Mouse (Mus musculus) forebrain, postnatal 0 days (tissue): ENCODE measurements around the gene Rftn1. TPM values are rescaled to one million over a fixed set of nuclear protein-coding genes. Genes with fewer than 3 reads are reported as not detected.

Experiments
- ATAC-seq: fragments of 200-750 bp; cut with Nextera tagmentation; 2 replicates; pipeline ENCODE4 v1.8.0; 2017; ENCODE audit warnings: mild to moderate bottlenecking, moderate library complexity
- DNase-seq: peaks from one replicate; pipeline ENCODE4 v3.0.0-alpha.2; 2015
- H3K27ac ChIP-seq: fragments of 300-500 bp; sonication (generic); 2 replicates; pipeline ENCODE4 v1.5.1; 2014; ENCODE audit warnings: low read depth, mild to moderate bottlenecking, antibody characterized with exemption, low read length, moderate library complexity, mixed read lengths
- H3K27me3 ChIP-seq: fragments of 300-500 bp; sonication (generic); 2 replicates; pipeline ENCODE4 v1.6.1; 2014; ENCODE audit warnings: mild to moderate bottlenecking, low read length, mixed read lengths; ENCODE audit not compliant: insufficient read depth
- H3K36me3 ChIP-seq: fragments of 300-500 bp; sonication (generic); 2 replicates; pipeline ENCODE4 v1.6.1; 2014; ENCODE audit warnings: mild to moderate bottlenecking, moderate library complexity; ENCODE audit not compliant: insufficient read depth
- H3K4me1 ChIP-seq: fragments of 300-500 bp; sonication (generic); 2 replicates; pipeline ENCODE4 v1.6.1; 2014; ENCODE audit warnings: antibody characterized with exemption; ENCODE audit not compliant: insufficient read depth
- H3K4me2 ChIP-seq: fragments of 300-500 bp; sonication (generic); 2 replicates; pipeline ENCODE4 v1.6.1; 2014; ENCODE audit warnings: low read depth, mild to moderate bottlenecking, moderate library complexity
- H3K4me3 ChIP-seq: fragments of 300-500 bp; sonication (generic); 2 replicates; pipeline ENCODE4 v1.5.1; 2014; ENCODE audit warnings: low read depth, low read length, mixed read lengths
- H3K9ac ChIP-seq: fragments of 300-500 bp; sonication (generic); 2 replicates; pipeline ENCODE4 v1.6.1; 2014; ENCODE audit warnings: mild to moderate bottlenecking
- H3K9me3 ChIP-seq: fragments of 300-500 bp; sonication (generic); 2 replicates; pipeline ENCODE4 v1.6.1; 2016; ENCODE audit warnings: low read length
- CTCF ChIP-seq: sonication (generic); IDR thresholded peaks from 2 replicates; pipeline ENCODE4 v1.5.1; 2016; ENCODE audit warnings: antibody characterized with exemption, control low read depth, low read depth
- WGBS: fragments of 180-500 bp; shearing (Covaris S2); extraction: QIAGEN DNeasy Blood & Tissue Kit; methylation state at CpG from one replicate; pipeline ENCODE4 v1.1.7; 2014; 5-methylcytosine and 5-hydroxymethylcytosine counted together
- polyA plus RNA-seq: library from polyadenylated mRNA; unstranded; fragments of >200 nt; fragmentation: Nextera tagmentation; extraction: Ambion mirVana; gene quantifications from 2 replicates; pipeline ENCODE4 v1.2.1, GENCODE M21; 2015
- total RNA-seq: library from RNA; depleted of rRNA; stranded (reverse); fragments of >200 nt; gene quantifications from 2 replicates; pipeline ENCODE4 v1.2.3, GENCODE M21; 2014

Gene Rftn1
- total and polyA plus RNA-seq, 2 experiments from 2014 or later = 27.4 to 58.3 TPM

GRCm38 (mm10) chr17:50055154-50055756 lies 135.2 kb downstream of the Rftn1 start:
- DNase-seq (peak; percentile 42), ATAC-seq (peak; percentile 42)
- Histone ChIP-seq H3K9me3 (no peaks in the 10 kb centered on the region), H3K4me1 (no peaks in the 10 kb centered on the region; the same call in 1 of the 2 replicates), H3K36me3 (no peaks in the 10 kb centered on the region), H3K4me3 (no peak overlapping the region), H3K4me2 (no peak overlapping the region), H3K9ac (no peak overlapping the region), H3K27ac (0 out of 2 replicates have a peak overlapping the region, but pooled peaks have one; percentile 29), H3K27me3 (no peaks in the 10 kb centered on the region)
- TF ChIP-seq CTCF = no peak
- WGBS = 27% methylated on average over 16 of the region's 16 CpGs

DNA sequence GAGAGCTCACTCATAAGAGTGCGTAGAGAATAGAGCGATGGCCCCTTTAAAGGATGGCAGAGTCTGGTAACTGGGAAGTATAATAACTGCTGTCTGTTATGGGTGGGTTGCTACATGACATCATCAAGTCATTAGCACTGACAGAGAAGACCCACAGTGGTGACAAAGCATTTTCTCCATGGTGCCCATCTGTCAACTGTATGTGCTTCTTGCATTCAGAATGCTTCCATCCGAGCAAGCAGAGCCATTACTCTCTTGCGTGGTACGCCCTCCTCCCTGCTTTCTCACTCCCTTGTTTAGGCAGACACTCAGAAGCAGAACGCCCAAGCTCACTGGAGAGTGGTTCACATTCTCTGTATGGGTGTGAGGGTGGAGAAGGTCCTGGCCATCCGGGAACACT lies 135.9 kb downstream of the Rftn1 start:
- peak; percentile 43 for DNase-seq
- H3K4me2 ChIP-seq = no peak overlapping the region
- TF ChIP-seq CTCF = no peak

GRCm38 (mm10) chr17:50053961-50054360 lies 136.5 kb downstream of the Rftn1 start:
- no peak for DNase-seq
- Histone ChIP-seq H3K4me1 (no peaks in the 10 kb centered on the region; the same call in 1 of the 2 replicates), H3K9me3 (no peaks in the 10 kb centered on the region), H3K4me3 (no peak overlapping the region), H3K4me2 (no peak overlapping the region), H3K36me3 (no peaks in the 10 kb centered on the region), H3K27me3 (no peaks in the 10 kb centered on the region), H3K9ac (no peak overlapping the region), H3K27ac (no peak overlapping the region)
- WGBS = 97% methylated on average over 1 of the region's 1 CpGs
- ATAC-seq = no peak
- TF ChIP-seq CTCF = no peak

More for the DNA sequence above, 135.9 kb downstream of the Rftn1 start:
- ATAC-seq = peak; percentile 75
- Histone ChIP-seq H3K9me3 (no peaks in the 10 kb centered on the region), H3K4me1 (no peaks in the 10 kb centered on the region; the same call in 1 of the 2 replicates), H3K27ac (no peak overlapping the region), H3K9ac (no peak overlapping the region), H3K36me3 (no peaks in the 10 kb centered on the region), H3K27me3 (no peaks in the 10 kb centered on the region), H3K4me3 (no peak overlapping the region)
- 61% methylated on average over 7 of the region's 7 CpGs for WGBS

DNA sequence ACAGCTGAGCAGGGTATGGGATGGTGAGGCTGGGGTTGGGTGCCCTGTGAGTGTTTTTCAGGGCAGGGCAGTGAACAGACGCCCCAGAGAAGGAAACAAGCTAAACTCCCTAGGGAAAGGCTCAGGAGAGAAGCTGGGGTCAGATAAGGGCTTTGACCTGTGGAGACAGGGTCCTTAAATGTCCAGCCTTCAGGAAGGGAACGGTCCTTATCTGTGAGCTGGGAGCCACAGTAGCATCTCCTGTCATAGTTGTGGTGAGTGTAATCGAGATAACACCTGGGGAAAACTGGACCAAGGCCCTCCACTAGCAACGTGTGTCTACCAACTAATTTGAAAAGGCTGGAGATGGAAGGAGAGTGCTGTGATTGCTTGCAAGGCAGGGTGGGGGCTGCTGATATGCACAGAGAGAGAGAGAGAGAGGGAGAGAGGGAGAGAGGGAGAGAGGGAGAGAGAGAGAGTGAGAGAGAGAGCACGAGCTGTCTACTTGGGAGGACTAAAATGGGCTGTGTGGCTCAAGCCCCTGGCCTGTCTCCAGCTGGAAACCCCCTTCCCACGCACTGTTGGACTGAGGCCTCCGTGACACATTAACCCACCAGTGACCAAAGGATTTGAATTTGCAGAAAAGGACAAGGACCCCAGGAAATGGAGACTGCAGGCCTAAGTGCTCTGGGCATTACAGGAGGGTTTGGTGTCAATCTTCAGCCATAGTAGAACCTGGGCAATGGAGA lies 137.6 kb downstream of the Rftn1 start:
- Histone ChIP-seq H3K4me2 (no peak overlapping the region), H3K4me3 (no peak overlapping the region), H3K27ac (no peak overlapping the region), H3K27me3 (no peaks in the 10 kb centered on the region), H3K4me1 (no peaks in the 10 kb centered on the region; the same call in 1 of the 2 replicates), H3K36me3 (no peaks in the 10 kb centered on the region), H3K9me3 (no peaks in the 10 kb centered on the region), H3K9ac (no peak overlapping the region)
- 60% methylated on average over 7 of the region's 7 CpGs for WGBS
- TF ChIP-seq CTCF = no peak
- DNase-seq (no peak), ATAC-seq (no peak)

- Histone ChIP-seq H3K4me1 (no peaks in the 10 kb centered on the region; the same call in 1 of the 2 replicates), H3K36me3 (no peaks in the 10 kb centered on the region), H3K27me3 (no peaks in the 10 kb centered on the region), H3K4me2 (no peak overlapping the region), H3K9me3 (no peaks in the 10 kb centered on the region), H3K9ac (no peak overlapping the region), H3K4me3 (no peak overlapping the region), H3K27ac (no peak overlapping the region)
- WGBS = 92% methylated on average over 9 of the region's 9 CpGs
- no peak for DNase-seq
- ATAC-seq = no peak
- no peak for TF ChIP-seq CTCF
These were observed 140.0 kb downstream of the Rftn1 start for GRCm38 (mm10) chr17:50050456-50050855.

DNA sequence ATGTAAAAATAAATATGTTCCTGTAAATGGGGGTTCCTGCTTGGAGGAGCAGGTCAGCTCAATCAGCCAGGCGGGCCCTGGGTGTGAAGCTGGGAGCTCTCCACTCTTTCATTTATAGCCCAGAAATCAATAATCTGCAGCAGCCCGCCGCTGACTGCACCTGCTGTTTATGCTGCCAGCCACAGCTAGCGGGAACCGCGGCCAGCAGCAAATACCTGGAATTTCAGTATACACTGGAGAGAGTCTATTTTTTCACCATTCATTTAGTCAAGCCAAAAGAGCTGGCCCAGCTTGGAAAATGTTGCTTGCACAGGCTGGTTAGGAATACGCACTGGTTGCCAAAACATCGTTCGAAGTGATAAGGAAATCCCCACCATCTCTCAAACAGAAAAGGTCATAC lies 142.3 kb downstream of the Rftn1 start:
- Histone ChIP-seq H3K9me3 (no peaks in the 10 kb centered on the region), H3K4me1 (no peaks in the 10 kb centered on the region), H3K36me3 (no peaks in the 10 kb centered on the region), H3K9ac (no peak overlapping the region), H3K4me3 (no peak overlapping the region), H3K27ac (no peak overlapping the region), H3K27me3 (no peaks in the 10 kb centered on the region), H3K4me2 (no peak overlapping the region)
- no peak for TF ChIP-seq CTCF
- ATAC-seq (no peak), DNase-seq (no peak)
- 59% methylated on average over 9 of the region's 9 CpGs for WGBS

GRCm38 (mm10) chr17:50047182-50047581 lies 143.3 kb downstream of the Rftn1 start:
- 86% methylated on average over 12 of the region's 12 CpGs for WGBS

More at GRCm38 (mm10) chr17:50047182-50047581, 143.3 kb downstream of the Rftn1 start:
- no peak for ATAC-seq
- Histone ChIP-seq H3K27ac (no peak overlapping the region), H3K9ac (no peak overlapping the region), H3K4me3 (no peak overlapping the region), H3K4me1 (no peaks in the 10 kb centered on the region), H3K4me2 (no peak overlapping the region), H3K27me3 (no peaks in the 10 kb centered on the region), H3K36me3 (no peaks in the 10 kb centered on the region), H3K9me3 (no peaks in the 10 kb centered on the region)
- TF ChIP-seq CTCF = no peak
- DNase-seq = no peak
